Mouse (Mus musculus) erythroblast, embryonic 14.5 days (primary cell): ENCODE measurements at regions not wholly inside any gene's neighbourhood (a gene's known extent, or its start where the extent isn't known, plus 50 kb on each side); places are given as distances from the start of the nearest gene placed in this dataset.
"Not testable (repeated sequence)": the region's sequence is repeated elsewhere in the genome, so short reads cannot be mapped to it uniquely, and the experiment has no call there.

Source experiments
- H3K27me3 ChIP-seq: 2 replicates; pipeline ENCODE4 v1.6.1; 2012; ENCODE audit warnings: inconsistent platforms; ENCODE audit not compliant: control insufficient read depth
- H3K36me3 ChIP-seq: 2 replicates; pipeline ENCODE4 v1.6.1; 2012; ENCODE audit warnings: mild to moderate bottlenecking, inconsistent platforms; ENCODE audit not compliant: control insufficient read depth
- H3K4me1 ChIP-seq: 2 replicates; pipeline ENCODE4 v1.6.1; 2012; ENCODE audit warnings: inconsistent platforms; ENCODE audit not compliant: control insufficient read depth
- H3K4me3 ChIP-seq: replicated peaks from 2 replicates; pipeline ENCODE3; 2012; ENCODE audit warnings: moderate library complexity, mild to moderate bottlenecking, inconsistent platforms
- H3K9me3 ChIP-seq: 2 replicates; pipeline ENCODE4 v1.6.1; 2012; ENCODE audit warnings: low read length, inconsistent platforms, mixed read lengths; ENCODE audit not compliant: control insufficient read depth
- GATA1 ChIP-seq: IDR thresholded peaks from 2 replicates; pipeline ENCODE4 v1.6.1; 2012; ENCODE audit warnings: low read length, inconsistent platforms, mixed read lengths
- TAL1 ChIP-seq: IDR thresholded peaks from 3 replicates; pipeline ENCODE4 v1.6.1; 2012; ENCODE audit warnings: low read length, inconsistent platforms, mixed read lengths

- no peaks in the 10 kb centered on the region for H3K27me3 ChIP-seq
- no peak for TF ChIP-seq GATA1
- TF ChIP-seq TAL1 = no peak
- no peaks in the 10 kb centered on the region for H3K36me3 ChIP-seq
- H3K4me1 ChIP-seq = no peaks in the 10 kb centered on the region
- peaks cover 31% of the 10 kb centered on the region for H3K9me3 ChIP-seq
- no peak overlapping the region for H3K4me3 ChIP-seq
Measured at GRCm38 (mm10) chr8:112309816-112310215, 260.0 kb upstream of the Cntnap4 start.

DNA sequence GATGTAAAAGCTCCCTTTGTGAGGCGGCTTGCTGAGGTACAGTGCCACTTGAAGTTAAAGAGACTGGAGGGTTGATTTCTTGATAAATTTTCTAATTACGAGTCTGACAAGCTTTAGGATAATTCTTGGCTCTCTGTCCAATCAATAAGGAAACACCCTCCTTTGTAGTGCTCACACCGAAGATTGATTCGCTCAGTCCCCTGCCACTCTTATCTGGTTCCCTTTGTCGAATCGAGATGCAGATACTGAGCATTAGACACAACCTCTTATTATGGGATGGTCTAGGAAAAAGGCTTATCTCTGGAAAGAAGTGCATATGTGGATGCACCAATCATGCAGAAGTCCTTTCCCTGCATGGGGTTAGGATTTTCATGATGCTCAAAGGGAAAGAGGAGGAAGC is 261.5 kb upstream of the Cntnap4 start:
- Histone ChIP-seq H3K4me1 (no peaks in the 10 kb centered on the region), H3K9me3 (peaks cover 24% of the 10 kb centered on the region), H3K36me3 (no peaks in the 10 kb centered on the region), H3K4me3 (no peak overlapping the region), H3K27me3 (no peaks in the 10 kb centered on the region)
- TF ChIP-seq GATA1 = no peak
- TF ChIP-seq TAL1 = no peak

DNA sequence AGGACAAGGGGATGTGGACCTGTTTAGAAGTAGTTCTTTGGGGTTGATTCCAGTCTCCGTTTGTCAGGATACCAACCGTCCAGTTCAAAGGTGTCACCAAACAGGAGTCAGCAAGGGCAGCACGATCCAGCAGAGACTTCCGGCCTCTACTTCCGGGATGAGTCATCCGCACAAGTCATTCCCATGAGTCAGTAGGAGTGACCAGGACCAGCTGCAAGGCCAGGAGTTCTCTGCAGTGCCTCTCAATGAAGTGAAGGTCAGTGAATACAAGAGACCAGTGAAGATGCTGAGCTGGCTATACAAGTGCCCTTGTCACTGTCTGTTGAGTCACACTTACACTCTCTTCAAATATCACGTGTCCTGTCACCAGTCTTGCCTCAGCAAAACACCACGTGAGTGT is 272.8 kb upstream of the Cntnap4 start:
- Histone ChIP-seq H3K27me3 (no peaks in the 10 kb centered on the region), H3K4me1 (no peaks in the 10 kb centered on the region), H3K9me3 (peaks cover 62% of the 10 kb centered on the region), H3K4me3 (no peak overlapping the region), H3K36me3 (no peaks in the 10 kb centered on the region)
- no peak for TF ChIP-seq TAL1
- TF ChIP-seq GATA1 = no peak

GRCm38 (mm10) chr8:112283316-112283715 is 268.5 kb upstream of the Gm6793 start:
- TF ChIP-seq GATA1 = no peak
- no peak for TF ChIP-seq TAL1
- H3K4me3 ChIP-seq = no peak overlapping the region
- H3K36me3 ChIP-seq = no peaks in the 10 kb centered on the region
- no peaks in the 10 kb centered on the region for H3K4me1 ChIP-seq
- H3K27me3 ChIP-seq = no peaks in the 10 kb centered on the region
- H3K9me3 ChIP-seq = peaks cover 54% of the 10 kb centered on the region

DNA sequence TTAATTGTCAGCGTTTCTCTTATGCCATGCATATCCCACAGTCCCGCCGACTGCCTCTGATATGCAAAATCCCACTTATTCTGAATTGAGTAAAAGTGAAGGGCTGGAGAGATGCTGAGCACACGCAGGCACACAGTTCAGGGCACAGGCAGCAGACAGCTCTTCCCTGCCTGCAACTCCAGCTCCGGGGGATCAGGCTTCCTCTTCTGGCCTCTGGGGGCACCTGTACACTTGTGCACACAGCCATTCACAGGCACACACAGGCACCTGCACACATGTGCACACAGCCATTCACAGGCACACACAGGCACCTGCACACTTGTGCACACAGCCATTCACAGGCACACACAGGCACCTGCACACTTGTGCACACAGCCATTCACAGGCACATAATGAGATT is 254.8 kb upstream of the Gm6793 start:
- TF ChIP-seq TAL1 = no peak
- no peak for TF ChIP-seq GATA1
- H3K4me3 ChIP-seq = no peak overlapping the region
- H3K4me1 ChIP-seq = no peaks in the 10 kb centered on the region

GRCm38 (mm10) chr8:112269214-112269566 is 254.4 kb upstream of the Gm6793 start:
- peaks cover 37% of the 10 kb centered on the region for H3K9me3 ChIP-seq
- TF ChIP-seq GATA1 (no peak), TAL1 (no peak)
- no peak overlapping the region for H3K4me3 ChIP-seq
- no peaks in the 10 kb centered on the region for H3K27me3 ChIP-seq
- no peaks in the 10 kb centered on the region for H3K36me3 ChIP-seq
- H3K4me1 ChIP-seq = no peaks in the 10 kb centered on the region

More for the DNA sequence above, 254.8 kb upstream of the Gm6793 start:
- H3K36me3 ChIP-seq = no peaks in the 10 kb centered on the region
- H3K9me3 ChIP-seq = peaks cover 34% of the 10 kb centered on the region
- H3K27me3 ChIP-seq = no peaks in the 10 kb centered on the region

GRCm38 (mm10) chr8:112268544-112269213 is 253.8 kb upstream of the Gm6793 start:
- Histone ChIP-seq H3K4me1 (no peaks in the 10 kb centered on the region), H3K9me3 (peaks cover 41% of the 10 kb centered on the region)
- TF ChIP-seq GATA1 = no peak
- TF ChIP-seq TAL1 = no peak

GRCm38 (mm10) chr8:112257922-112258475 is 243.2 kb upstream of the Gm6793 start:
- Histone ChIP-seq H3K36me3 (no peaks in the 10 kb centered on the region), H3K4me1 (no peaks in the 10 kb centered on the region), H3K9me3 (peaks cover 18% of the 10 kb centered on the region), H3K4me3 (no peak overlapping the region), H3K27me3 (no peaks in the 10 kb centered on the region)
- TF ChIP-seq TAL1 = no peak
- TF ChIP-seq GATA1 = no peak

More at GRCm38 (mm10) chr8:112268544-112269213, 253.8 kb upstream of the Gm6793 start:
- Histone ChIP-seq H3K27me3 (no peaks in the 10 kb centered on the region), H3K4me3 (no peak overlapping the region), H3K36me3 (no peaks in the 10 kb centered on the region)

DNA sequence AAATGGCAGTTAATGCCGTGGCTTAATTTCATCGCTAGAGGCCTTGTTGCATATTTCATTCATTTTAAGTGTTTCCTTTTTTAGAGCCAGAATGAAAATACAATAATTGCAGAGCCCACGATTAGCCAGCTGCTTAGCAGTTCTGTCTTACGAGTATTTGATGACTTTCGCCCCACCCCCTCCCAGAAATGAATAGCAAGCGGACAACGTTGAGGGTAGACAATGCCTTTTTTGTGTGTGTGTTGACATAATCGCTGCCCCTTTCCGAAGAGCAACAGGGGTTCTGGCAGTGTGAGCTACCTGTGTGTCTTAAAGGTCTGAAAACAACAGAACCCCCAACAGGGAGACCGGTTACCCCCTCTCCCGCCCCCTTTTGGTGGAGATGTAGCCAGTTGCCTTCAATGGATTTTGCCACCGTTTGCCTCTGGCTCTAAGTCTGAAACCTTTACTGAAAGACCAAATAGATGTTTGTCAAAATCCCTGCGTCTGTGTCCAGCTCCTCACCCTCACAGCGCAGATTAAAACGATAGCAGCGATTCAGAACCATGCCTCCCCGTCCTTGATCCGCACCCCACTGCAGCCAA is 242.6 kb upstream of the Gm6793 start:
- no peaks in the 10 kb centered on the region for H3K4me1 ChIP-seq
- no peaks in the 10 kb centered on the region for H3K27me3 ChIP-seq
- TF ChIP-seq TAL1 = no peak
- TF ChIP-seq GATA1 = no peak
- no peaks in the 10 kb centered on the region for H3K36me3 ChIP-seq
- H3K9me3 ChIP-seq = peaks cover 18% of the 10 kb centered on the region
- H3K4me3 ChIP-seq = no peak overlapping the region

DNA sequence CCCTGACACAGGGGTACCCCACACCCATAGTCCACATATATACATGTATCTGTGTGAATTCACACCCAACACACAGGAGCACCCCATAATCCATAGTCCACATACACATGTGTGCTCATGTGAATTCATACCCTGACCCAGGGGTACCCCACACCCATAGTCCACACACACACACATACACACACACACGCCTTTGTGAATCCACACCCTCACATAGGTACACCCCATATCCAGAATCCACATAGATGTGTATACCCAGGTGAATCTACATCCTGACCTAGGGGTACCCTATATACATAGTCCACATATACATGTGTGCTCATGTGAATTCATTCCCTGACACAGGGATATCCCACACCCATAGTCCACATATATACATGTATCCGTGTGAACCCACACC is 231.8 kb upstream of the Gm6793 start:
- H3K4me1 ChIP-seq, H3K36me3 ChIP-seq, H3K4me3 ChIP-seq, H3K27me3 ChIP-seq: not testable (repeated sequence)
- H3K9me3 ChIP-seq = peaks cover 29% of the 10 kb centered on the region
